Mouse (Mus musculus): ENCODE data around the gene Arid4b. TPM values are rescaled to one million over a fixed set of nuclear protein-coding genes. Genes with fewer than 3 reads are reported as not detected.

Gene Arid4b
- total RNA-seq, 2 experiments from 2014 or later, result 23.5 to 24.5 TPM

- no peak for ATAC-seq (replicated peaks; ENCODE audit: poor library complexity)
Measured at GRCm38 (mm10) chr13:14245946-14246345, 182.9 kb downstream of the Arid4b start.

Other genes with a start within 250 kb of the Arid4b start
- gene B3galnt2, start 108.8 kb upstream of the Arid4b start, total RNA-seq (2015), result 32.6 and 43.5 TPM in 2 replicates
- 36.7 and 37.0 TPM in 2 replicates for gene B3galnt2, start 108.8 kb upstream of the Arid4b start, total RNA-seq (2017)
- gene Tbce, start 23.6 kb upstream of the Arid4b start, total RNA-seq (2015), result 52.5 and 69.6 TPM in 2 replicates
- 39.9 and 55.8 TPM in 2 replicates for gene Tbce, start 23.6 kb upstream of the Arid4b start, total RNA-seq (2017)
- 19.4 and 21.6 TPM in 2 replicates for gene Ggps1, start 256 bp downstream of the Arid4b start, total RNA-seq (2015)
- 25.1 and 29.2 TPM in 2 replicates for gene Ggps1, start 256 bp downstream of the Arid4b start, total RNA-seq (2017)